Mouse (Mus musculus) MEL (cell line): ENCODE measurements around the gene Ndrg3. TPM values are rescaled to one million over a fixed set of nuclear protein-coding genes. Genes with fewer than 3 reads are reported as not detected.

Experiments
- DNase-seq: peaks from one replicate; pipeline ENCODE4 v3.0.0; 2011; ENCODE audit warnings: low read depth, low spot score
- H3K27ac ChIP-seq: 2 replicates; pipeline ENCODE4 v1.5.1; 2012; ENCODE audit warnings: low read depth, mild to moderate bottlenecking, control low read depth, low read length, moderate library complexity; ENCODE audit not compliant: control insufficient read depth
- H3K27me3 ChIP-seq, 2 experiments: fragments of 150-350 bp in 1 of 2; sonication (generic) in 1 of 2; 2 replicates each; pipeline ENCODE4 v1.6.1; 2012; ENCODE audit warnings: low read length in 2 of 2, mild to moderate bottlenecking in 2 of 2, improper control_type of control experiment in 1 of 2, moderate library complexity in 1 of 2; ENCODE audit not compliant: insufficient read depth in 2 of 2, control insufficient read depth in 1 of 2
- H3K36me3 ChIP-seq, 2 experiments: 2 replicates each; pipeline ENCODE4 v1.6.1; 2012 to 2014; ENCODE audit warnings: low read length in 2 of 2, improper control_type of control experiment in 1 of 2, inconsistent platforms in 1 of 2, mild to moderate bottlenecking in 1 of 2; ENCODE audit not compliant: insufficient read depth in 2 of 2, control insufficient read depth in 1 of 2
- H3K4me1 ChIP-seq, 2 experiments: fragments of 150-350 bp in 1 of 2; sonication (generic) in 1 of 2; 2 replicates each; pipeline ENCODE4 v1.6.1; 2012; ENCODE audit warnings: low read length in 2 of 2, improper control_type of control experiment in 1 of 2, mild to moderate bottlenecking in 1 of 2; ENCODE audit not compliant: insufficient read depth in 2 of 2, control insufficient read depth in 1 of 2
- H3K4me3 ChIP-seq, 2 experiments: fragments of 150-350 bp in 1 of 2; sonication (generic) in 1 of 2; 2 replicates each; pipeline ENCODE4 v1.5.1; 2012; ENCODE audit warnings: low read depth in 2 of 2, low read length in 2 of 2, mild to moderate bottlenecking in 2 of 2, moderate library complexity in 2 of 2, control low read depth in 1 of 2, improper control_type of control experiment in 1 of 2; ENCODE audit not compliant: control insufficient read depth in 1 of 2, insufficient read depth in 1 of 2
- H3K79me2 ChIP-seq: 2 replicates; pipeline ENCODE4 v1.6.1; 2012; ENCODE audit warnings: mild to moderate bottlenecking, low read length, moderate library complexity; ENCODE audit not compliant: control insufficient read depth, poor library complexity, insufficient read depth
- H3K9ac ChIP-seq: 2 replicates; pipeline ENCODE4 v1.6.1; 2012; ENCODE audit warnings: low read depth, mild to moderate bottlenecking, control low read depth, low read length, moderate library complexity; ENCODE audit not compliant: control insufficient read depth, poor library complexity, severe bottlenecking
- H3K9me3 ChIP-seq: fragments of 150-350 bp; sonication (generic); replicated peaks from 2 replicates; pipeline ENCODE4 v1.6.1; 2012; ENCODE audit warnings: mild to moderate bottlenecking, low read length, improper control_type of control experiment, moderate library complexity; ENCODE audit not compliant: insufficient read depth
- BHLHE40 ChIP-seq: IDR thresholded peaks from 2 replicates; pipeline ENCODE4 v1.6.1; 2012; ENCODE audit warnings: low read depth, mild to moderate bottlenecking, inconsistent platforms, low read length, improper control_type of control experiment, borderline replicate concordance
- CHD1 ChIP-seq: IDR thresholded peaks from 2 replicates; pipeline ENCODE4 v1.6.1; 2012; ENCODE audit warnings: low read depth, mild to moderate bottlenecking, inconsistent platforms, low read length, improper control_type of control experiment
- CHD2 ChIP-seq: IDR thresholded peaks from 2 replicates; pipeline ENCODE4 v1.6.1; 2011; ENCODE audit warnings: low read length, improper control_type of control experiment
- E2F4 ChIP-seq: IDR thresholded peaks from 2 replicates; pipeline ENCODE4 v1.6.1; 2011; ENCODE audit warnings: low read depth, low read length, improper control_type of control experiment, borderline replicate concordance
- ELF1 ChIP-seq: IDR thresholded peaks from 2 replicates; pipeline ENCODE4 v1.6.1; 2014; ENCODE audit warnings: low read depth, mild to moderate bottlenecking, inconsistent platforms, low read length, improper control_type of control experiment, moderate library complexity
- EP300 ChIP-seq, 2 experiments: IDR thresholded peaks; 2 replicates each; pipeline ENCODE4 v1.6.1; 2011; ENCODE audit warnings: improper control_type of control experiment in 2 of 2, low read length in 2 of 2, low read depth in 1 of 2, mild to moderate bottlenecking in 1 of 2
- ETS1 ChIP-seq: IDR thresholded peaks from 2 replicates; pipeline ENCODE4 v1.6.1; 2012; ENCODE audit warnings: low read depth, mild to moderate bottlenecking, inconsistent platforms, low read length, improper control_type of control experiment, moderate library complexity
- GABPA ChIP-seq: IDR thresholded peaks from 2 replicates; pipeline ENCODE4 v1.6.1; 2012; ENCODE audit warnings: low read depth, mild to moderate bottlenecking, inconsistent platforms, low read length, improper control_type of control experiment, moderate library complexity
- GATA1 ChIP-seq: IDR thresholded peaks from 2 replicates; pipeline ENCODE4 v1.6.1; 2011; ENCODE audit warnings: low read depth, low read length, improper control_type of control experiment
- MEF2A ChIP-seq: IDR thresholded peaks from 2 replicates; pipeline ENCODE4 v1.6.1; 2014; ENCODE audit warnings: low read depth, mild to moderate bottlenecking, inconsistent platforms, low read length, improper control_type of control experiment; ENCODE audit not compliant: poor library complexity, insufficient replicate concordance, severe bottlenecking; ENCODE audit errors: extremely low read depth
- MYB ChIP-seq: IDR thresholded peaks from 2 replicates; pipeline ENCODE4 v1.6.1; 2011; ENCODE audit warnings: mild to moderate bottlenecking, low read depth, low read length, improper control_type of control experiment
- NELFE ChIP-seq: IDR thresholded peaks from 2 replicates; pipeline ENCODE4 v1.6.1; 2011; ENCODE audit warnings: low read depth, low read length, improper control_type of control experiment
- NRF1 ChIP-seq: IDR thresholded peaks from 2 replicates; pipeline ENCODE4 v1.6.1; 2014; ENCODE audit warnings: low read depth, mild to moderate bottlenecking, inconsistent platforms, low read length, improper control_type of control experiment, moderate library complexity; ENCODE audit not compliant: poor library complexity, insufficient read depth, severe bottlenecking
- POLR2A ChIP-seq, 2 experiments: IDR thresholded peaks; 2 replicates each; pipeline ENCODE4 v1.6.1; 2011 to 2012; ENCODE audit warnings: low read length in 2 of 2, mild to moderate bottlenecking in 2 of 2, control low read depth in 1 of 2, improper control_type of control experiment in 1 of 2, low read depth in 1 of 2, moderate library complexity in 1 of 2; ENCODE audit not compliant: control insufficient read depth in 1 of 2, insufficient read depth in 1 of 2, poor library complexity in 1 of 2
- POLR2AphosphoS2 ChIP-seq: IDR thresholded peaks from 2 replicates; pipeline ENCODE4 v1.6.1; 2011; ENCODE audit warnings: low read length, improper control_type of control experiment
- POLR2AphosphoS5 ChIP-seq: IDR thresholded peaks from 2 replicates; pipeline ENCODE4 v1.6.1; 2012; ENCODE audit warnings: low read depth, borderline replicate concordance, mild to moderate bottlenecking, inconsistent platforms, low read length, moderate library complexity, mixed read lengths
- RCOR1 ChIP-seq: IDR thresholded peaks from 2 replicates; pipeline ENCODE4 v1.6.1; 2012; ENCODE audit warnings: low read depth, mild to moderate bottlenecking, inconsistent platforms, low read length, improper control_type of control experiment
- SIN3A ChIP-seq: IDR thresholded peaks from 2 replicates; pipeline ENCODE4 v1.6.1; 2012; ENCODE audit warnings: low read length, improper control_type of control experiment, inconsistent platforms
- TAL1 ChIP-seq: IDR thresholded peaks from 2 replicates; pipeline ENCODE4 v1.6.1; 2012; ENCODE audit warnings: mild to moderate bottlenecking, inconsistent platforms, low read length, moderate library complexity, mixed read lengths
- TBP ChIP-seq: IDR thresholded peaks from 2 replicates; pipeline ENCODE4 v1.8.0; 2011; ENCODE audit warnings: low read depth, low read length, improper control_type of control experiment
- UBTF ChIP-seq: IDR thresholded peaks from 2 replicates; pipeline ENCODE4 v1.6.1; 2012; ENCODE audit warnings: low read depth, mild to moderate bottlenecking, inconsistent platforms, low read length, improper control_type of control experiment, moderate library complexity, borderline replicate concordance; ENCODE audit not compliant: insufficient read depth
- USF1 ChIP-seq: IDR thresholded peaks from 2 replicates; pipeline ENCODE4 v1.6.1; 2014; ENCODE audit warnings: low read depth, mild to moderate bottlenecking, inconsistent platforms, low read length, improper control_type of control experiment, moderate library complexity
- USF2 ChIP-seq, 2 experiments: IDR thresholded peaks; 2 replicates each; pipeline ENCODE4 v1.6.1; 2011 to 2012; ENCODE audit warnings: improper control_type of control experiment in 2 of 2, low read length in 2 of 2, borderline replicate concordance in 1 of 2, inconsistent platforms in 1 of 2, low read depth in 1 of 2, mild to moderate bottlenecking in 1 of 2; ENCODE audit not compliant: insufficient read depth in 1 of 2
- ZKSCAN1 ChIP-seq: IDR thresholded peaks from 2 replicates; pipeline ENCODE4 v1.6.1; 2012; ENCODE audit warnings: low read depth, mild to moderate bottlenecking, inconsistent platforms, low read length, improper control_type of control experiment, moderate library complexity
- ZMIZ1 ChIP-seq: IDR thresholded peaks from 2 replicates; pipeline ENCODE4 v1.6.1; 2012; ENCODE audit warnings: low read depth, mild to moderate bottlenecking, inconsistent platforms, low read length, improper control_type of control experiment, moderate library complexity
- ZNF384 ChIP-seq: IDR thresholded peaks from 2 replicates; pipeline ENCODE4 v1.6.1; 2012; ENCODE audit warnings: low read depth, mild to moderate bottlenecking, inconsistent platforms, low read length, improper control_type of control experiment
- polyA plus RNA-seq, 2 experiments: library from polyadenylated mRNA; stranded (reverse) in 1 of 2; unstranded in 1 of 2; fragments of >175 nt in 1 of 2; fragments of >200 nt in 1 of 2; gene quantifications; 2 replicates each; pipeline versions ENCODE4 v1.2.1 to v1.2.4; 2012; ENCODE audit warnings: low replicate concordance in 2 of 2, low read depth in 1 of 2; ENCODE audit not compliant: insufficient read length in 2 of 2, insufficient read depth in 1 of 2, missing spikeins in 1 of 2
- total RNA-seq: library from RNA; depleted of rRNA; stranded (reverse); fragments of 300-350 nt; gene quantifications from 2 replicates; pipeline ENCODE4 v1.2.3, GENCODE M21; 2012

Ndrg3 gene
- total and polyA plus RNA-seq, 3 experiments: 19.0 to 39.6 TPM; not detected in 1

- Histone ChIP-seq H3K27ac (peak overlapping the region; percentile 21), H3K4me3 (peak overlapping the region in 1 of 2 experiments; percentile 21; a peak in 2 of 4 replicates), H3K4me1 (peaks cover 2 to 39% of the 10 kb centered on the region in 2 experiments; a peak in 3 of 4 replicates), H3K27me3 (no peaks in the 10 kb centered on the region), H3K9ac (peak overlapping the region; percentile 24; the same call in 1 of the 2 replicates), H3K9me3 (no peaks in the 10 kb centered on the region), H3K36me3 (peaks cover 0 to 9% of the 10 kb centered on the region in 2 experiments; a peak in 2 of 4 replicates), H3K79me2 (no peaks in the 10 kb centered on the region)
- TF ChIP-seq MEF2A (no peak), ZMIZ1 (no peak), POLR2AphosphoS2 (no peak), MYB (no peak), POLR2AphosphoS5 (no peak), POLR2A (IDR thresholded peaks at IDR 0.05; ENCODE audit: control insufficient read depth in 1 of 2, insufficient read depth in 1 of 2, low read depth in 1 of 2, low read length in 2 of 2, poor library complexity in 1 of 2) (no peak), USF1 (peak; percentile 61; the same call in 1 of the 2 replicates), UBTF (no peak), ZNF384 (no peak), USF2 (IDR thresholded peaks at IDR 0.05; ENCODE audit: borderline replicate concordance in 1 of 2, insufficient read depth in 1 of 2, low read depth in 1 of 2, low read length in 2 of 2) (no peak), TBP (no peak), GATA1 (no peak), ZKSCAN1 (no peak), ELF1 (no peak), TAL1 (0 out of 2 replicates have a peak, but pooled peaks have one; percentile 21), BHLHE40 (no peak), E2F4 (no peak), GABPA (no peak), ETS1 (no peak), NELFE (no peak), RCOR1 (no peak), CHD2 (no peak), EP300 (IDR thresholded peaks at IDR 0.05; ENCODE audit: low read depth in 1 of 2, low read length in 2 of 2) (peak; percentile 36 to 41; a peak in 2 of 4 replicates), NRF1 (no peak), CHD1 (no peak), SIN3A (no peak)
- peak; percentile 63 for DNase-seq
Observed at GRCm38 (mm10) chr2:156884396-156885211, 107.3 kb downstream of the Ndrg3 start.
